7 mouse cellular contexts compared by ENCODE assay signal in the genomic region with DNA sequence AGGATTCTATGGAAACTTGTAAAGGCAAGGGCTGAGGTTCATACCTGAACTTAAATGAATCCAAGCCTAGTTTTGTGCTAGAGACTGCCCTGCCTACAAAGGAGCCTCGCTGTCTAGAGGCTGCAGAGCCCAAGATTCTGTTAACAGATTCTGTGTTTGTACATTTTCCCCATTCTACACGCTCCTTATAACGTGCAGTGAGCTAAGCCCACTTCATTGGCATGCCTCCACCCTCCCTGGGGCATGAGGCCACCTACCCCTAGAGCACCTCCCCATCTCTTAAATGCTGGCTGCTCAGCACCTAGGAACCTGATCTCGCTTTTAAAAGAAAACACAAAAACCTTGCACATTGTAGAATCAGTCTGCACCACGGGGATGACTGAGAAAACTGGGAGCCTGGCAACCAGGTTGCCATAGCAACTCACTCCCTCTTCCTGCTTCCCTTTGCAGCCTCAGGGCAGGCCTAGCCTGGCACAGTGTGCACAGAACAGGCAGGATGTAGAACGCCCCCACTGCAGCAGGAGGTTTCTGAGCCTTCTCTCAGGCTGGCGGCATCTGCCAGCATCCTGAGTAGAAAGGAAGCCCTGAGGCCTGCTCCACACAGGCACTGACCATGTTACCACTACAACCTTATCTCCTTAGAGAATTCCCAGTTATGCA.
DNase-seq lines count a peak whose midpoint lies in the region; ATAC-seq and TF ChIP-seq lines count a peak whose summit lies in the region.

No protein-coding gene starts in this region.

- DNase-seq in cerebellum, adult 9-11 months = peak; percentile 95
- peak; percentile 70 for DNase-seq in embryonic facial prominence, embryonic 14.5 days (ENCODE audit: low spot score)
- peak; percentile 86 to 97 for DNase-seq in layer of hippocampus, adult 2 months (ENCODE audit: low spot score in 2 of 2)
- no peak for DNase-seq in lung, adult 2 months
- no peak for DNase-seq in adrenal gland, postnatal 36 days

- no peaks in the 10 kb centered on the region for H3K36me3 ChIP-seq in embryonic facial prominence, embryonic 14.5 days (ENCODE audit: control insufficient read depth, insufficient read depth, low read length)
- 0 out of 2 replicates have a peak, but pooled peaks cover 5% of the 10 kb centered on the region for H3K36me3 ChIP-seq in midbrain, embryonic 12.5 days

- H3K9me3 ChIP-seq in embryonic facial prominence, embryonic 14.5 days (ENCODE audit: control insufficient read depth, low read length) = no peaks in the 10 kb centered on the region
- H3K9me3 ChIP-seq in midbrain, embryonic 12.5 days = no peaks in the 10 kb centered on the region

- no peak overlapping the region for H3K4me3 ChIP-seq in embryonic facial prominence, embryonic 14.5 days (ENCODE audit: low read depth, low read length)
- H3K4me3 ChIP-seq in layer of hippocampus, adult 2 months = no peak overlapping the region
- no peak overlapping the region for H3K4me3 ChIP-seq in midbrain, embryonic 12.5 days
- no peak overlapping the region for H3K4me3 ChIP-seq in lung, adult 2 months (replicated peaks; ENCODE audit: extremely low read depth, low read depth, low read length)

- H3K9ac ChIP-seq in embryonic facial prominence, embryonic 14.5 days (ENCODE audit: low read depth, low read length) = no peak overlapping the region
- peak overlapping the region; percentile 42 for H3K9ac ChIP-seq in midbrain, embryonic 12.5 days (replicated peaks)

- TF ChIP-seq POLR2A in lung, adult 2 months (IDR thresholded peaks at IDR 0.05; ENCODE audit: borderline replicate concordance, extremely low read depth, low read depth, low read length) = no peak

- H3K4me2 ChIP-seq in embryonic facial prominence, embryonic 14.5 days (ENCODE audit: low read depth, low read length) = no peak overlapping the region
- H3K4me2 ChIP-seq in midbrain, embryonic 12.5 days (replicated peaks) = peak overlapping the region; percentile 38

- H3K27ac ChIP-seq in embryonic facial prominence, embryonic 14.5 days (replicated peaks; ENCODE audit: low read depth, low read length) = no peak overlapping the region
- peak overlapping the region; percentile 95 for H3K27ac ChIP-seq in layer of hippocampus, adult 2 months
- H3K27ac ChIP-seq in midbrain, embryonic 12.5 days (replicated peaks) = peak overlapping the region; percentile 92

- H3K27me3 ChIP-seq in embryonic facial prominence, embryonic 14.5 days (replicated peaks; ENCODE audit: control insufficient read depth, insufficient read depth, low read length) = no peaks in the 10 kb centered on the region
- H3K27me3 ChIP-seq in midbrain, embryonic 12.5 days = peaks cover 4% of the 10 kb centered on the region; the same call in 1 of the 2 replicates

- 0 out of 2 replicates have a peak, but pooled peaks cover 3% of the 10 kb centered on the region for H3K4me1 ChIP-seq in embryonic facial prominence, embryonic 14.5 days (ENCODE audit: control insufficient read depth, insufficient read depth, low read length)
- peaks cover 28% of the 10 kb centered on the region for H3K4me1 ChIP-seq in midbrain, embryonic 12.5 days
- no peaks in the 10 kb centered on the region for H3K4me1 ChIP-seq in lung, adult 2 months (ENCODE audit: control insufficient read depth, insufficient read depth, low read length)

- TF ChIP-seq CTCF in layer of hippocampus, adult 2 months (conservative IDR thresholded peaks at IDR 0.05) = no peak
- TF ChIP-seq CTCF in lung, adult 2 months (IDR thresholded peaks at IDR 0.05; ENCODE audit: insufficient read depth, low read length) = no peak

- 27% methylated on average over 7 of the region's 7 CpGs for WGBS in embryonic facial prominence, embryonic 14.5 days
- 8% methylated on average over 7 of the region's 7 CpGs for whole genome bisulfite sequencing in midbrain, embryonic 12.5 days
- WGBS in lung, adult 2 months = 41% methylated on average over 7 of the region's 7 CpGs

- peak; percentile 86 for ATAC-seq in embryonic facial prominence, embryonic 14.5 days (ENCODE audit: low read depth)
- peak; percentile 97 for ATAC-seq in midbrain, embryonic 12.5 days (ENCODE audit: low FRiP score, low read depth)
- ATAC-seq in erythroblast, adult 5-6 weeks (replicated peaks; ENCODE audit: low FRiP score, poor library complexity, severe bottlenecking) = no peak

Comparison
In these comparisons a context has a peak if more than half of its experiments do, and no peak if none do; other contexts are left out.
1. DNase-seq: peak in cerebellum, adult 9-11 months (single experiment), embryonic facial prominence, embryonic 14.5 days (single experiment) and layer of hippocampus, adult 2 months (2 of 2); none in lung, adult 2 months (single experiment) and adrenal gland, postnatal 36 days (0 of 2).